Mouse (Mus musculus) frontal cortex, postnatal 25 days (tissue): ENCODE results near the gene Mfsd1.

Source experiments
- DNase-seq, 2 experiments: peaks; one replicate each; pipeline ENCODE4 v3.0.0; 2022; ENCODE audit warnings: low spot score in 2 of 2

Gene Mfsd1

GRCm38 (mm10) chr3:67624629-67625028 is 42.1 kb downstream of the Mfsd1 start:
- no peak for DNase-seq

- no peak for DNase-seq
Measured at GRCm38 (mm10) chr3:67643135-67643534, 60.6 kb downstream of the Mfsd1 start.

- DNase-seq = no peak
Measured at GRCm38 (mm10) chr3:67645640-67646466, 63.3 kb downstream of the Mfsd1 start.
